Mouse (Mus musculus) kidney, postnatal 10 days (tissue): ENCODE measurements around the gene 9130213A22Rik.
A peak's percentile ranks its signal among the peaks of the same experiment; 100 is the strongest.

ENCODE experiments used
- DNase-seq: peaks from one replicate; pipeline ENCODE4 v3.0.0; 2021; ENCODE audit warnings: mixed read lengths

The 9130213A22Rik gene

GRCm38 (mm10) chr11:69073065-69073888 lies 49.1 kb downstream of the 9130213A22Rik start:
- DNase-seq, result peak; percentile 89

DNA sequence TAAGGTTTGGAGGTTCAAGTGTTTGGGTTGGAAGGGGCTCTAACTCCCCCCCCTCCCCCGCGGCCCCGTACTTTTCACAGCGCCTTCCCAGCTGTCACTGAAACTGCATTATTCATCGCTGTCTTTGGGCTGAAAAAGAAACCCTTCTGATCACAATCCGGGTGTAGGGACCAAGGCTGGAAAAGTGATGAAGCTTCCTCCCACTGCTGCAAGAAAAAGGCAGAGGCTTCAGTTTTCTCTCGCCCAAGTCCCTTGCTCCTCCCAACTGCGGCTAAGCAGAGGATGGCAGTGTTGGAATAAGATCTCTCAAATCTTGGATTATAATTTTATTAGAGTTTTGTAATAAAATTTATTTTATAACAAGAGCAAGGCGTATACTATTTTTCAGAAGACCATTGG lies 49.7 kb downstream of the 9130213A22Rik start:
- DNase-seq, result no peak

DNA sequence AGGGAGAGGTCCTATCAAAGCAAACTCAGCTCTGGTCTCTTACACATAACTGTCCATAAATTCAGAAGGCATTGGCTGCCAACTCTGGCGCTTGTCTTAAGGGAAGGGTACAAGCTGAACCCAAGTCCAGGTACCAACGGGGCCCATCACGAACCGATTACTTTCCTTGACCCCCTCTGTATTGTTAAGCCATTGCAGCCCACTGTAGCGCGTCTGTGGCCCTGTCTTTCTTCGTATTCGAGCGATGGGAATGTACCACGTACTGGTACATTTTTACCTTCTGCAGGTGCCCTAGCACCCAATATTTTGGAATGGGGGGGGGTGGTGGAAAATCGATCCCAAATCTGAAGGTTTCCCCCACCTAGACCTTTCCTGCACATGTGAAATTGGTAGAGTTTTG lies 50.2 kb downstream of the 9130213A22Rik start:
- no peak for DNase-seq

- no peak for DNase-seq
Observed at GRCm38 (mm10) chr11:69071262-69071661, 51.1 kb downstream of the 9130213A22Rik start.

DNA sequence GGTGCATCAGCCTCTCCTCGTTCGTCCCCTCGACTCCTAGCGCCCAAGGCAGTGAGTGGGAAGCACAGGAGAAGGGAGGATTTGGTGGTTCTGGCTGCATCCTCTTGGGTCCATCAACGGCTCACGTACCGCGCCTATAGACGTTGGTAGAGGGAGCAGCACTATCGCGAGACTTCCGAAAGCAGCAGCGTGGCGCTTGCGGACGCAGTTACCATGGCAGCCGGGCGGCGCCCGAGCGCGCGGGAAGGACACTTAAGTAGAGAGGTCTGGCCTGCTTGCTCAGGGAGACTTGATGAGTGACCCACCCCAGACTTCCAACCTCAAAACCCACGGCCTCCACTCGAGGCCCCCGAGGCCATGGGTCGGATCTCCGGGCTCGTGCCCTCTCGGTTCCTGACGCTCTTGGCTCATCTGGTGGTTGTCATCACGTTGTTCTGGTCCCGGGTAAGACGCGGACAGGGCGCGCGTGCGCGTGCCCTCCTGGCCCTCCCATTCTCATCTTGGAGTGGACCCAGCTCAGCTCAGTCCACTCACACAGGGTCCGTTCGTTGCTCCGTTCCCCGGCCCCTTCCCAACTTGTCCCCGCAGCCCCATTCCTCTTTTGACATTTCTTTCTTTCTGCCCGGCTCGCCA lies 51.7 kb downstream of the 9130213A22Rik start, which contains the start of gene Tmem107:
Tmem107 (plus strand) TSS at position 217 of the 633 bp plus-strand sequence.
- DNase-seq, result peak; percentile 97

GRCm38 (mm10) chr11:69070093-69070492 lies 52.3 kb downstream of the 9130213A22Rik start:
- peak; percentile 59 for DNase-seq
